Mouse (Mus musculus): ENCODE data around the gene Parp11. TPM values are rescaled to one million over a fixed set of nuclear protein-coding genes. Genes with fewer than 3 reads are reported as not detected.

The Parp11 gene
- polyA plus RNA-seq, 1 experiment = 0.19 TPM

GRCm38 (mm10) chr6:127425095-127425494 is 21.5 kb upstream of the Parp11 start:
- Histone ChIP-seq H3K27me3 (ENCODE audit: control insufficient read depth) (peaks cover 3% of the 10 kb centered on the region), H3K36me3 (ENCODE audit: control insufficient read depth) (no peaks in the 10 kb centered on the region), H3K4me1 (ENCODE audit: control insufficient read depth) (no peaks in the 10 kb centered on the region), H3K4me3 (replicated peaks) (no peak overlapping the region), H3K9me3 (ENCODE audit: control insufficient read depth, low read length) (no peaks in the 10 kb centered on the region)
- TF ChIP-seq TAL1 (IDR thresholded peaks at IDR 0.05; ENCODE audit: low read length) (no peak), GATA1 (IDR thresholded peaks at IDR 0.05; ENCODE audit: low read length) (no peak)

GRCm38 (mm10) chr6:127430716-127431115 is 15.9 kb upstream of the Parp11 start:
- no peak for TF ChIP-seq TAL1 (IDR thresholded peaks at IDR 0.05; ENCODE audit: low read length)
- TF ChIP-seq GATA1 (IDR thresholded peaks at IDR 0.05; ENCODE audit: low read length) = no peak
- H3K36me3 ChIP-seq (ENCODE audit: control insufficient read depth) = no peaks in the 10 kb centered on the region
- H3K27me3 ChIP-seq (ENCODE audit: control insufficient read depth) = peaks cover 3% of the 10 kb centered on the region
- no peak overlapping the region for H3K4me3 ChIP-seq (replicated peaks)
- H3K9me3 ChIP-seq (ENCODE audit: control insufficient read depth, low read length) = no peaks in the 10 kb centered on the region
- H3K4me1 ChIP-seq (ENCODE audit: control insufficient read depth) = no peaks in the 10 kb centered on the region

GRCm38 (mm10) chr6:127431196-127431766 is 15.4 kb upstream of the Parp11 start:
- peaks cover 3% of the 10 kb centered on the region for H3K27me3 ChIP-seq (ENCODE audit: control insufficient read depth)
- H3K4me1 ChIP-seq (ENCODE audit: control insufficient read depth) = no peaks in the 10 kb centered on the region
- H3K4me3 ChIP-seq (replicated peaks) = no peak overlapping the region
- H3K9me3 ChIP-seq (ENCODE audit: control insufficient read depth, low read length) = no peaks in the 10 kb centered on the region
- no peak for TF ChIP-seq TAL1 (IDR thresholded peaks at IDR 0.05; ENCODE audit: low read length)
- no peak for TF ChIP-seq GATA1 (IDR thresholded peaks at IDR 0.05; ENCODE audit: low read length)
- H3K36me3 ChIP-seq (ENCODE audit: control insufficient read depth) = no peaks in the 10 kb centered on the region

- H3K36me3 ChIP-seq (ENCODE audit: control insufficient read depth) = no peaks in the 10 kb centered on the region
- no peaks in the 10 kb centered on the region for H3K27me3 ChIP-seq (ENCODE audit: control insufficient read depth)
- H3K4me3 ChIP-seq (replicated peaks) = no peak overlapping the region
- H3K4me1 ChIP-seq (ENCODE audit: control insufficient read depth) = no peaks in the 10 kb centered on the region
- TF ChIP-seq TAL1 (IDR thresholded peaks at IDR 0.05; ENCODE audit: low read length) (no peak), GATA1 (IDR thresholded peaks at IDR 0.05; ENCODE audit: low read length) (no peak)
- H3K9me3 ChIP-seq (ENCODE audit: control insufficient read depth, low read length) = no peaks in the 10 kb centered on the region
These were observed 12.6 kb upstream of the Parp11 start for GRCm38 (mm10) chr6:127433886-127434647.

GRCm38 (mm10) chr6:127434648-127434984 is 12.0 kb upstream of the Parp11 start:
- TF ChIP-seq TAL1 (IDR thresholded peaks at IDR 0.05; ENCODE audit: low read length) = no peak
- no peak for TF ChIP-seq GATA1 (IDR thresholded peaks at IDR 0.05; ENCODE audit: low read length)

GRCm38 (mm10) chr6:127439063-127439462 is 7.6 kb upstream of the Parp11 start:
- Histone ChIP-seq H3K27me3 (ENCODE audit: control insufficient read depth) (peaks cover 12% of the 10 kb centered on the region), H3K9me3 (ENCODE audit: control insufficient read depth, low read length) (no peaks in the 10 kb centered on the region), H3K4me1 (ENCODE audit: control insufficient read depth) (peaks cover 5% of the 10 kb centered on the region), H3K36me3 (ENCODE audit: control insufficient read depth) (no peaks in the 10 kb centered on the region), H3K4me3 (replicated peaks) (no peak overlapping the region)
- TF ChIP-seq TAL1 (IDR thresholded peaks at IDR 0.05; ENCODE audit: low read length) (no peak), GATA1 (IDR thresholded peaks at IDR 0.05; ENCODE audit: low read length) (no peak)

More at GRCm38 (mm10) chr6:127434648-127434984, 12.0 kb upstream of the Parp11 start:
- Histone ChIP-seq H3K4me1 (ENCODE audit: control insufficient read depth) (no peaks in the 10 kb centered on the region), H3K36me3 (ENCODE audit: control insufficient read depth) (no peaks in the 10 kb centered on the region), H3K27me3 (ENCODE audit: control insufficient read depth) (peaks cover 4% of the 10 kb centered on the region; the same call in 1 of the 2 replicates), H3K9me3 (ENCODE audit: control insufficient read depth, low read length) (no peaks in the 10 kb centered on the region), H3K4me3 (replicated peaks) (no peak overlapping the region)

- Histone ChIP-seq H3K36me3 (ENCODE audit: control insufficient read depth) (no peaks in the 10 kb centered on the region), H3K4me1 (ENCODE audit: control insufficient read depth) (peaks cover 11% of the 10 kb centered on the region), H3K4me3 (replicated peaks) (no peak overlapping the region), H3K27me3 (ENCODE audit: control insufficient read depth) (peaks cover 12% of the 10 kb centered on the region), H3K9me3 (ENCODE audit: control insufficient read depth, low read length) (no peaks in the 10 kb centered on the region)
- TF ChIP-seq GATA1 (IDR thresholded peaks at IDR 0.05; ENCODE audit: low read length) (no peak), TAL1 (IDR thresholded peaks at IDR 0.05; ENCODE audit: low read length) (no peak)
These were observed 7.0 kb upstream of the Parp11 start for GRCm38 (mm10) chr6:127439540-127440195.

GRCm38 (mm10) chr6:127440416-127441104 is 6.1 kb upstream of the Parp11 start:
- peaks cover 20% of the 10 kb centered on the region for H3K4me1 ChIP-seq (ENCODE audit: control insufficient read depth)
- H3K36me3 ChIP-seq (ENCODE audit: control insufficient read depth) = no peaks in the 10 kb centered on the region
- peaks cover 12% of the 10 kb centered on the region for H3K27me3 ChIP-seq (ENCODE audit: control insufficient read depth)
- no peaks in the 10 kb centered on the region for H3K9me3 ChIP-seq (ENCODE audit: control insufficient read depth, low read length)
- TF ChIP-seq TAL1 (IDR thresholded peaks at IDR 0.05; ENCODE audit: low read length) (no peak), GATA1 (IDR thresholded peaks at IDR 0.05; ENCODE audit: low read length) (no peak)
- no peak overlapping the region for H3K4me3 ChIP-seq (replicated peaks)

- H3K4me1 ChIP-seq (ENCODE audit: control insufficient read depth) = peaks cover 28% of the 10 kb centered on the region
- H3K9me3 ChIP-seq (ENCODE audit: control insufficient read depth, low read length) = no peaks in the 10 kb centered on the region
- H3K36me3 ChIP-seq (ENCODE audit: control insufficient read depth) = no peaks in the 10 kb centered on the region
- TF ChIP-seq TAL1 (IDR thresholded peaks at IDR 0.05; ENCODE audit: low read length) = no peak
- no peak for TF ChIP-seq GATA1 (IDR thresholded peaks at IDR 0.05; ENCODE audit: low read length)
- no peak overlapping the region for H3K4me3 ChIP-seq (replicated peaks)
- H3K27me3 ChIP-seq (ENCODE audit: control insufficient read depth) = peaks cover 15% of the 10 kb centered on the region
These were observed 4.1 kb upstream of the Parp11 start for GRCm38 (mm10) chr6:127442584-127442983.
